Mouse (Mus musculus) brain, adult 2 months (tissue): ENCODE measurements around the gene Zbtb8b.

ENCODE experiments used
- DNase-seq: peaks from one replicate; pipeline ENCODE4 v3.0.0; 2011; ENCODE audit warnings: low read depth, low spot score

Zbtb8b gene

GRCm38 (mm10) chr4:129376961-129377545 lies 63.6 kb downstream of the Zbtb8b start:
- DNase-seq: peak; percentile 67

GRCm38 (mm10) chr4:129375821-129376220 lies 64.8 kb downstream of the Zbtb8b start:
- no peak for DNase-seq
